Mouse (Mus musculus): ENCODE data around the gene Ddx54. TPM values are rescaled to one million over a fixed set of nuclear protein-coding genes. Genes with fewer than 3 reads are reported as not detected.

Ddx54 gene
- polyA plus RNA-seq, 1 experiment: 35.2 TPM

- 91% methylated on average over 5 of the region's 5 CpGs for WGBS
- DNase-seq (ENCODE audit: low read depth, low spot score): no peak
These were observed 19.4 kb downstream of the Ddx54 start for GRCm38 (mm10) chr5:120631892-120632291.

GRCm38 (mm10) chr5:120634131-120634530 is 21.6 kb downstream of the Ddx54 start, which contains the start of gene Cfap73:
Gene Cfap73, minus strand, starts transcription at chr5:120634235.
- 33% methylated on average over 9 of the region's 9 CpGs for WGBS
- DNase-seq (ENCODE audit: low read depth, low spot score): no peak

- WGBS: 44% methylated on average over 5 of the region's 5 CpGs
- no peak for DNase-seq (ENCODE audit: low read depth, low spot score)
These were observed 22.3 kb downstream of the Ddx54 start for GRCm38 (mm10) chr5:120634860-120635259.

GRCm38 (mm10) chr5:120635633-120636032 is 23.1 kb downstream of the Ddx54 start:
- WGBS: 75% methylated on average over 5 of the region's 5 CpGs
- no peak for DNase-seq (ENCODE audit: low read depth, low spot score)

GRCm38 (mm10) chr5:120640094-120640493 is 27.6 kb downstream of the Ddx54 start:
- no peak for DNase-seq (ENCODE audit: low read depth, low spot score)
- 92% methylated on average over 7 of the region's 7 CpGs for WGBS

- 25% methylated on average over 14 of the region's 14 CpGs for WGBS
- DNase-seq (ENCODE audit: low read depth, low spot score): no peak
These were observed 31.0 kb downstream of the Ddx54 start for GRCm38 (mm10) chr5:120643365-120644085.

GRCm38 (mm10) chr5:120644227-120644626 is 31.7 kb downstream of the Ddx54 start:
- WGBS: 27% methylated on average over 3 of the region's 3 CpGs
- DNase-seq (ENCODE audit: low read depth, low spot score): no peak

GRCm38 (mm10) chr5:120645851-120646250 is 33.3 kb downstream of the Ddx54 start:
- 21% methylated on average over 6 of the region's 6 CpGs for WGBS
- DNase-seq (ENCODE audit: low read depth, low spot score): no peak

- no peak for DNase-seq (ENCODE audit: low read depth, low spot score)
- 63% methylated on average over 4 of the region's 4 CpGs for WGBS
These were observed 34.8 kb downstream of the Ddx54 start for GRCm38 (mm10) chr5:120647361-120647760.

- WGBS: 13% methylated on average over 12 of the region's 12 CpGs
- no peak for DNase-seq (ENCODE audit: low read depth, low spot score)
These were observed 35.4 kb downstream of the Ddx54 start for GRCm38 (mm10) chr5:120647814-120648491.

- no peak for DNase-seq (ENCODE audit: low read depth, low spot score)
These were observed 36.2 kb downstream of the Ddx54 start, which contains the start of gene Rasal1 for GRCm38 (mm10) chr5:120648569-120649373. Gene Rasal1, plus strand, starts transcription at chr5:120648812.

GRCm38 (mm10) chr5:120649374-120649933 is 36.9 kb downstream of the Ddx54 start:
- 3% methylated on average over 21 of the region's 21 CpGs for WGBS
- no peak for DNase-seq (ENCODE audit: low read depth, low spot score)

More at GRCm38 (mm10) chr5:120648569-120649373, 36.2 kb downstream of the Ddx54 start, which contains the start of gene Rasal1:
- 1% methylated on average over 53 of the region's 53 CpGs for WGBS

- no peak for DNase-seq (ENCODE audit: low read depth, low spot score)
- 24% methylated on average over 13 of the region's 13 CpGs for WGBS
These were observed 37.4 kb downstream of the Ddx54 start for GRCm38 (mm10) chr5:120649938-120650337.

GRCm38 (mm10) chr5:120651230-120651629 is 38.7 kb downstream of the Ddx54 start:
- DNase-seq (ENCODE audit: low read depth, low spot score): no peak
- WGBS: 49% methylated on average over 5 of the region's 5 CpGs

GRCm38 (mm10) chr5:120652915-120653701 is 40.6 kb downstream of the Ddx54 start:
- WGBS: 78% methylated on average over 28 of the region's 28 CpGs
- DNase-seq (ENCODE audit: low read depth, low spot score): no peak

- no peak for DNase-seq (ENCODE audit: low read depth, low spot score)
- 90% methylated on average over 2 of the region's 2 CpGs for WGBS
These were observed 41.3 kb downstream of the Ddx54 start for GRCm38 (mm10) chr5:120653873-120654272.

- no peak for DNase-seq (ENCODE audit: low read depth, low spot score)
- 68% methylated on average over 12 of the region's 12 CpGs for WGBS
These were observed 43.8 kb downstream of the Ddx54 start for GRCm38 (mm10) chr5:120656281-120656751.

- no peak for DNase-seq (ENCODE audit: low read depth, low spot score)
- WGBS: 56% methylated on average over 5 of the region's 5 CpGs
These were observed 48.3 kb downstream of the Ddx54 start for GRCm38 (mm10) chr5:120660816-120661215.

GRCm38 (mm10) chr5:120664888-120665287 is 52.3 kb downstream of the Ddx54 start:
- no peak for DNase-seq (ENCODE audit: low read depth, low spot score)
- WGBS: 40% methylated on average over 2 of the region's 2 CpGs
